Mouse (Mus musculus) monocyte, adult 5-6 weeks (primary cell): ENCODE data around the gene 2010111I01Rik. TPM values are rescaled to one million over a fixed set of nuclear protein-coding genes. Genes with fewer than 3 reads are reported as not detected.

ENCODE experiments used
- ATAC-seq: fragments of 153-309, 156-312 bp; replicated peaks from 2 replicates; pipeline ENCODE4 v1.8.0; 2017; ENCODE audit warnings: mild to moderate bottlenecking; ENCODE audit not compliant: low TSS enrichment, insufficient number of reproducible peaks, severe bottlenecking, poor library complexity, low FRiP score
- total RNA-seq: library from RNA; stranded (forward); fragments of 200-1000, 200-491, 200-594 nt; gene quantifications from 3 replicates; pipeline ENCODE4 v1.2.3, GENCODE M21; 2017

2010111I01Rik gene
- total RNA-seq, 1 experiment from 2014 or later, result 31.3 TPM

- ATAC-seq, result no peak
Measured at GRCm38 (mm10) chr13:63244425-63244824, 279.7 kb downstream of the 2010111I01Rik start.

- no peak for ATAC-seq
Measured at GRCm38 (mm10) chr13:63245218-63245617, 280.5 kb downstream of the 2010111I01Rik start.

GRCm38 (mm10) chr13:63245812-63246211 is 281.1 kb downstream of the 2010111I01Rik start:
- ATAC-seq, result no peak

- ATAC-seq, result no peak
Measured at GRCm38 (mm10) chr13:63246332-63246940, 281.7 kb downstream of the 2010111I01Rik start.

- no peak for ATAC-seq
Measured at GRCm38 (mm10) chr13:63247041-63247440, 282.3 kb downstream of the 2010111I01Rik start.

GRCm38 (mm10) chr13:63247631-63248030 is 282.9 kb downstream of the 2010111I01Rik start:
- no peak for ATAC-seq

- ATAC-seq, result no peak
Measured at GRCm38 (mm10) chr13:63248318-63248717, 283.6 kb downstream of the 2010111I01Rik start.

- no peak; the same call in 1 of the 2 replicates for ATAC-seq
Measured at GRCm38 (mm10) chr13:63249171-63249570, 284.5 kb downstream of the 2010111I01Rik start.

GRCm38 (mm10) chr13:63249741-63250431 is 285.2 kb downstream of the 2010111I01Rik start:
- ATAC-seq, result no peak

- no peak for ATAC-seq
Measured at GRCm38 (mm10) chr13:63250441-63250980, 285.8 kb downstream of the 2010111I01Rik start.

GRCm38 (mm10) chr13:63251118-63251889 is 286.6 kb downstream of the 2010111I01Rik start:
- ATAC-seq, result no peak

GRCm38 (mm10) chr13:63252295-63253010 is 287.8 kb downstream of the 2010111I01Rik start:
- ATAC-seq, result no peak

GRCm38 (mm10) chr13:63253147-63253546 is 288.5 kb downstream of the 2010111I01Rik start:
- ATAC-seq, result no peak

- no peak for ATAC-seq
Measured at GRCm38 (mm10) chr13:63253886-63254636, 289.4 kb downstream of the 2010111I01Rik start.

GRCm38 (mm10) chr13:63255519-63256011 is 290.9 kb downstream of the 2010111I01Rik start:
- ATAC-seq, result peak; percentile 34; the same call in 1 of the 2 replicates

- ATAC-seq, result no peak
Measured at GRCm38 (mm10) chr13:63256146-63256545, 291.5 kb downstream of the 2010111I01Rik start.

GRCm38 (mm10) chr13:63256807-63257206 is 292.1 kb downstream of the 2010111I01Rik start:
- 0 out of 2 replicates have a peak, but pooled peaks have one; percentile 42 for ATAC-seq

- ATAC-seq, result no peak
Measured at GRCm38 (mm10) chr13:63258167-63258582, 293.5 kb downstream of the 2010111I01Rik start.
